Mouse (Mus musculus) ES-E14 (cell line): ENCODE data around the gene Dnlz. TPM values are rescaled to one million over a fixed set of nuclear protein-coding genes. Genes with fewer than 3 reads are reported as not detected.

Source experiments
- DNase-seq: peaks from one replicate; pipeline ENCODE4 v3.0.0-alpha.2; 2013; ENCODE audit warnings: low read depth, low spot score
- H3K27ac ChIP-seq: 2 replicates; pipeline ENCODE4 v1.5.1; 2012; ENCODE audit warnings: low read depth, mild to moderate bottlenecking, low read length, moderate library complexity, mixed read lengths; ENCODE audit not compliant: poor library complexity, insufficient read depth, severe bottlenecking
- H3K36me3 ChIP-seq: 2 replicates; pipeline ENCODE4 v1.6.1; 2012; ENCODE audit warnings: mild to moderate bottlenecking, low read length, moderate library complexity, mixed read lengths; ENCODE audit not compliant: control insufficient read depth, poor library complexity, insufficient read depth, severe bottlenecking
- H3K4me1 ChIP-seq, 2 experiments: fragments of 150-350 bp in 1 of 2; sonication (generic) in 1 of 2; 2 replicates each; pipeline ENCODE4 v1.6.1; 2012; ENCODE audit warnings: low read length in 2 of 2, mild to moderate bottlenecking in 1 of 2, mixed read lengths in 1 of 2; ENCODE audit not compliant: control insufficient read depth in 2 of 2, insufficient read depth in 2 of 2, poor library complexity in 1 of 2
- H3K4me3 ChIP-seq, 2 experiments: fragments of 150-350 bp in 1 of 2; sonication (generic) in 1 of 2; 2 replicates each; pipeline ENCODE4 v1.5.1; 2012; ENCODE audit warnings: low read length in 2 of 2, low read depth in 1 of 2, mild to moderate bottlenecking in 1 of 2, mixed read lengths in 1 of 2; ENCODE audit not compliant: insufficient read depth in 1 of 2, poor library complexity in 1 of 2, severe bottlenecking in 1 of 2
- H3K9ac ChIP-seq: 2 replicates; pipeline ENCODE4 v1.6.1; 2012; ENCODE audit warnings: low read depth, mild to moderate bottlenecking, low read length, mixed read lengths; ENCODE audit not compliant: poor library complexity, insufficient read depth, severe bottlenecking
- H3K9me3 ChIP-seq: fragments of 150-350 bp; sonication (generic); 2 replicates; pipeline ENCODE4 v1.6.1; 2012; ENCODE audit warnings: low read depth, mild to moderate bottlenecking, low read length; ENCODE audit not compliant: control insufficient read depth, insufficient read depth
- CHD2 ChIP-seq: IDR thresholded peaks from 2 replicates; pipeline ENCODE4 v1.6.1; 2014; ENCODE audit warnings: mild to moderate bottlenecking, low read depth, low read length, inconsistent platforms
- HCFC1 ChIP-seq: IDR thresholded peaks from 2 replicates; pipeline ENCODE4 v1.6.1; 2012; ENCODE audit warnings: low read length, inconsistent platforms, borderline replicate concordance; ENCODE audit not compliant: insufficient read depth
- MAFK ChIP-seq: IDR thresholded peaks from 2 replicates; pipeline ENCODE4 v1.6.1; 2014; ENCODE audit warnings: mild to moderate bottlenecking, low read depth, low read length, inconsistent platforms; ENCODE audit not compliant: insufficient read depth
- ZC3H11A ChIP-seq: IDR thresholded peaks from 2 replicates; pipeline ENCODE4 v1.6.1; 2012; ENCODE audit warnings: low read depth, mild to moderate bottlenecking, inconsistent platforms, low read length, borderline replicate concordance
- ZNF384 ChIP-seq: IDR thresholded peaks from 2 replicates; pipeline ENCODE4 v1.6.1; 2012; ENCODE audit warnings: low read depth, low read length, inconsistent platforms
- in situ Hi-C, 2 experiments: fragments of 600-800 bp; cut with MboI; formaldehyde crosslinking; loops; one replicate each; pipeline ENCODE4 v1.15.1; 2025; ENCODE audit warnings: low sequenced_read_pairs in 2 of 2, inconsistent platforms in 1 of 2; ENCODE audit not compliant: unreplicated experiment in 2 of 2
- total RNA-seq: library from RNA; depleted of rRNA; stranded (reverse); fragments of 300-350 nt; gene quantifications from 2 replicates; pipeline ENCODE4 v1.2.3, GENCODE M21; 2012

Dnlz gene
- total RNA-seq, 1 experiment, result 8.0 TPM

DNA sequence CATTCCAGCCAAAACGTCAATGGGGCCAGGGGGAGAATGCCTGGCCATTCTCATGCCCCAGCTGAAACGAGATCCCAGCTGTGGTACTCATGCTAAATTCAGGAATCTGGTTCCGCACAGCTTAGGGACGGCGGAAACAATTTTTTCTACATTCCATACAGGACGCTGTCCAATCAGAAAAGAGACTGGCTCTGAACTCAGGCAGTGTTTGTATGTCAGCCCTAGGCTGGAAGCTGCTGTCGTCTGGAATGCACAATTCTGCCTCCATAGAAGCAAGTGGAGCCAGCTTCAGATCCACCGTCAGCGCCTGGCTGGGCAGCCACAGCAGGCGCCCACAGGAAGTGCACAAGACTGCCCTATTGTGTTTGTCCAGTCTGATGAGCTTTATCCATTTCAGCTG is 42.2 kb downstream of the Dnlz start:
- peaks cover 0 to 6% of the 10 kb centered on the region in 2 experiments; a peak in 1 of 4 replicates for H3K4me1 ChIP-seq
- no peak overlapping the region for H3K4me3 ChIP-seq
- no peaks in the 10 kb centered on the region for H3K9me3 ChIP-seq
- no peak overlapping the region for H3K27ac ChIP-seq
- H3K9ac ChIP-seq, result no peak overlapping the region
- no peaks in the 10 kb centered on the region for H3K36me3 ChIP-seq
- no peak for TF ChIP-seq MAFK
- no peak for TF ChIP-seq HCFC1
- no peak for TF ChIP-seq CHD2
- TF ChIP-seq ZNF384, result no peak
- TF ChIP-seq ZC3H11A, result no peak
- in situ Hi-C loops, result loop anchor here in 1 of 2 experiments (25.0 kb wide), 1 partner anchor 253 kb away; no protein-coding TSS in a partner anchor
- DNase-seq, result no peak

DNA sequence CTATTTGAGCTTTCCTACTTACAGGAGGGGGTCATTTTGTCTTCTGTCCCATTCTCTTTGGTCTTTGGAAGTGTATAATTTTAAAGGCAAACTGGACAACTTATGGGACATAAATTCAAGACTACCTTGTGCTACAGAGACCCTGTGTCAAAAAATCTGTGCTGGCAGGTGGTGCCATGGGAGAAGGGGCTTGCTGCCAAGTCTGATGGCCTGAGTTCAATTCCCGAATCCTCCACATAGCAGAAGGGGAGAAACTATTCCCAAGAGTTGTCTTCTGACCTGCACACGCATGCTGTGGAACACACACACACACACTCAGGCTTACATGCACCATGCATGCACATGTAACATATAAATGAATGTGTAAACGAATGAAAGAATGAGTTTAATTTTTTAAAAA is 45.2 kb downstream of the Dnlz start:
- H3K36me3 ChIP-seq, result no peaks in the 10 kb centered on the region
- TF ChIP-seq MAFK, result no peak
- TF ChIP-seq ZC3H11A, result no peak
- TF ChIP-seq ZNF384, result no peak
- no peak for TF ChIP-seq CHD2
- no peak for TF ChIP-seq HCFC1
- DNase-seq, result no peak

DNA sequence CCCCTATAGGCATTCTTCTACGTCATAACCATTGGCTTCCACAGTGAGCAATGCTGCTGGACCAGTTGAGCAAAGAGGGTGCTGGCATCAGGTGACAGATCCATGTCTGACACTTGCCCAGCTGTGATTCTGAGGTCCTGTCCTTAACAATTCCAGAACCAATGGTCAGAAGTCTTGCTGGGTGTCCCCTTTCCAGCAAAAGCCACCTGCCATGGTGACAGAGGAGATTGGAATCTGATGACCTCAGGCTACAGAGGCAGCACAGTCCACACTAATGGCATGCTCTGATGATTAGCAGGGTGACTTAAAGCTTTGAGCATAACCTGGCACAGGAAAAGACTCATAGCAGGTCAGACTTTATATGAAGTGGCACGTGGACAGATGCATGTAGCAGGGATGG is 46.4 kb downstream of the Dnlz start:
- no peak for DNase-seq
- Histone ChIP-seq H3K9ac (no peak overlapping the region), H3K4me1 (peaks cover 0 to 3% of the 10 kb centered on the region in 2 experiments; a peak in 1 of 4 replicates), H3K27ac (no peak overlapping the region), H3K4me3 (no peak overlapping the region), H3K9me3 (no peaks in the 10 kb centered on the region), H3K36me3 (no peaks in the 10 kb centered on the region)
- in situ Hi-C loops, result loop anchor here in 1 of 2 experiments (25.0 kb wide), 1 partner anchor 257 kb away; no protein-coding TSS in a partner anchor
- TF ChIP-seq ZNF384 (no peak), ZC3H11A (no peak), HCFC1 (no peak), MAFK (no peak), CHD2 (no peak)

More for the DNA sequence above, 45.2 kb downstream of the Dnlz start:
- Histone ChIP-seq H3K4me3 (no peak overlapping the region), H3K9ac (no peak overlapping the region), H3K9me3 (no peaks in the 10 kb centered on the region), H3K27ac (no peak overlapping the region), H3K4me1 (peaks cover 0 to 2% of the 10 kb centered on the region in 2 experiments; a peak in 1 of 4 replicates)
- in situ Hi-C loops, result loop anchor here in 1 of 2 experiments (25.0 kb wide), 1 partner anchor 256 kb away; no protein-coding TSS in a partner anchor

DNA sequence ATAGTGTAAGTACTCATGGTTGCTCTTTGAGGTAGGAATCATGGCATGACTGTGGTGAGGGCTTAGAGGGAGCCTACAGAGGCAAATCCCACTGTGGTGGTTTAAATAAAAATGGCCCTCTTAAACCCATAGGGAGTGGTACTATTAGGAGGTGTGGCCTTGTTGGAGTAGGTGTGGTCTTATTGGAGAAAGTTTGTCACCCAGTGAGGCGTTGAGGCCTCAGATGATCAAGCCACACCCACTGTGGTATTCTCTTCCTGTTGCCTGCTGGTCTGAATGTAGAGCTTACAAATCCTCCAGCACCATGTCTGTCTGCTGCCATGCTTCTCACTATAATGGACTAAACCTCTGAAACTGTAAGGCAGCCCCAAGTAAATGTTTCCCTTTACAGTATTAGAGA is 47.2 kb downstream of the Dnlz start:
- peaks cover 0 to 12% of the 10 kb centered on the region in 2 experiments; a peak in 2 of 4 replicates for H3K4me1 ChIP-seq
- H3K9me3 ChIP-seq, result no peaks in the 10 kb centered on the region
- TF ChIP-seq HCFC1 (no peak), ZNF384 (no peak), CHD2 (no peak)
- H3K27ac ChIP-seq, result no peak overlapping the region
- no peak overlapping the region for H3K9ac ChIP-seq
- in situ Hi-C loops, result loop anchor here in 1 of 2 experiments (25.0 kb wide), 1 partner anchor 258 kb away; no protein-coding TSS in a partner anchor
- H3K4me3 ChIP-seq, result no peak overlapping the region
- no peak for DNase-seq
- H3K36me3 ChIP-seq, result no peaks in the 10 kb centered on the region

DNA sequence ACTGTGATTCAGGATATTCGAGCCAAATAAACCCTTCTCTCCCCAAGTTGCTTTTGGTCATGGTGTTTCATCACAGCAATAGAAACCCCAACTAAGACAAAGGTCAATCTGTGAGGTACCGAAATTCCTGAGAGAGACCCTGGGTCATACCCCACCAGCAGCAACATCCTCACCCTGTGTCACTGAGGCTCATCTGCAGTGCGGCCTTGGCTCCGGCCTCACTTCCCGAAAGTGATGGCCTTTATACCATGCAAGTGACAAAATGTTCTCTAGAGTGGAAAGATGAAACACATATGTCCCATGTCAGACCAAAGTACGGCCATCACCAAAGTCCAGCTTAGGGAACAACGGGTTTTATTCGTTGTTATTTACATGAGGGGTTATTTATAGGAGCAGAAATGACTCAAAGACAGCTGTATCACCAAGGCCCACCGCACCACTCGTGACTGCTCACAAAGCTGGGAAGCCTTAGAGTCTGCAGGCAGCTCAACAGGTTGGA is 49.9 kb downstream of the Dnlz start:
- Histone ChIP-seq H3K4me1 (peaks cover 3 to 31% of the 10 kb centered on the region in 2 experiments; a peak in 2 of 4 replicates), H3K9me3 (no peaks in the 10 kb centered on the region), H3K4me3 (no peak overlapping the region), H3K9ac (no peak overlapping the region), H3K27ac (no peak overlapping the region), H3K36me3 (no peaks in the 10 kb centered on the region)
- in situ Hi-C loops, result loop anchor here in 1 of 2 experiments (25.0 kb wide), 1 partner anchor 260 kb away; no protein-coding TSS in a partner anchor
- DNase-seq, result no peak
- TF ChIP-seq MAFK (no peak), ZC3H11A (no peak), HCFC1 (no peak), CHD2 (no peak), ZNF384 (no peak)
